Mouse (Mus musculus): ENCODE results near the gene Olfr781. TPM values are rescaled to one million over a fixed set of nuclear protein-coding genes. Genes with fewer than 3 reads are reported as not detected.
"Not testable (repeated sequence)": the region's sequence is repeated elsewhere in the genome, so short reads cannot be mapped to it uniquely, and the experiment has no call there.

Olfr781 gene
- total RNA-seq (2014; fragmentation: Nextera tagmentation) (not detected in 2 replicates), total RNA-seq (2017) (not detected in 2 replicates), polyA plus RNA-seq (2012) (not detected in 2 replicates)

- no peak for TF ChIP-seq GATA1 (IDR thresholded peaks at IDR 0.05; ENCODE audit: borderline replicate concordance, low read length)
- no peak for TF ChIP-seq CTCF (IDR thresholded peaks at IDR 0.05; ENCODE audit: low read depth, low read length)
- no peak for TF ChIP-seq TAL1 (conservative IDR thresholded peaks at IDR 0.05; ENCODE audit: low read depth, low read length)
- no peak for TF ChIP-seq POLR2AphosphoS5 (IDR thresholded peaks at IDR 0.05; ENCODE audit: insufficient replicate concordance, low read depth, low read length)
- TF ChIP-seq GATA2 (IDR thresholded peaks at IDR 0.05; ENCODE audit: borderline replicate concordance, low read depth, low read length) = no peak
- DNase-seq (ENCODE audit: low spot score) = no peak
- no peak for ATAC-seq (ENCODE audit: extremely low read depth, insufficient number of reproducible peaks, low FRiP score, poor library complexity, severe bottlenecking)
- H3K4me3 ChIP-seq (ENCODE audit: low read depth, low read length) = no peak within 1 kb of the TSS
- no peaks in the 10 kb centered on the region for H3K9me3 ChIP-seq (replicated peaks)
- H3K4me1 ChIP-seq (ENCODE audit: insufficient read depth, low read depth, low read length) = no peaks in the 10 kb centered on the region
- no peaks in the 10 kb centered on the region for H3K36me3 ChIP-seq (replicated peaks)
- no peaks in the 10 kb centered on the region for H3K27me3 ChIP-seq (ENCODE audit: insufficient read depth, low read length)
Observed at GRCm38 (mm10) chr10:129328554-129328953, at the start of gene Olfr781. Gene Olfr781, plus strand, starts transcription at chr10:129328854.

- H3K27me3 ChIP-seq (ENCODE audit: insufficient read depth, low read length); H3K36me3 ChIP-seq (replicated peaks); H3K4me1 ChIP-seq (ENCODE audit: insufficient read depth, low read depth, low read length); ATAC-seq (ENCODE audit: extremely low read depth, insufficient number of reproducible peaks, low FRiP score, poor library complexity, severe bottlenecking); DNase-seq (ENCODE audit: low spot score); H3K4me3 ChIP-seq (ENCODE audit: low read depth, low read length); H3K9me3 ChIP-seq (replicated peaks): not testable (repeated sequence)
Observed at GRCm38 (mm10) chr10:129312973-129313372, 15.7 kb upstream of the Olfr781 start.

GRCm38 (mm10) chr10:129313521-129313920 is 15.1 kb upstream of the Olfr781 start:
- not testable (repeated sequence) for H3K36me3 ChIP-seq (replicated peaks); DNase-seq (ENCODE audit: low spot score); ATAC-seq (ENCODE audit: extremely low read depth, insufficient number of reproducible peaks, low FRiP score, poor library complexity, severe bottlenecking); H3K27me3 ChIP-seq (ENCODE audit: insufficient read depth, low read length); H3K4me1 ChIP-seq (ENCODE audit: insufficient read depth, low read depth, low read length); H3K4me3 ChIP-seq (ENCODE audit: low read depth, low read length); H3K9me3 ChIP-seq (replicated peaks)

GRCm38 (mm10) chr10:129317817-129318216 is 10.8 kb upstream of the Olfr781 start, which contains the start of gene Olfr780:
Gene Olfr780, plus strand, starts transcription at chr10:129318117.
- TF ChIP-seq GATA1 (IDR thresholded peaks at IDR 0.05; ENCODE audit: borderline replicate concordance, low read length) (no peak), GATA2 (IDR thresholded peaks at IDR 0.05; ENCODE audit: borderline replicate concordance, low read depth, low read length) (no peak), CTCF (IDR thresholded peaks at IDR 0.05; ENCODE audit: low read depth, low read length) (no peak), POLR2AphosphoS5 (IDR thresholded peaks at IDR 0.05; ENCODE audit: insufficient replicate concordance, low read depth, low read length) (no peak), TAL1 (conservative IDR thresholded peaks at IDR 0.05; ENCODE audit: low read depth, low read length) (no peak)
- no peak for ATAC-seq (ENCODE audit: extremely low read depth, insufficient number of reproducible peaks, low FRiP score, poor library complexity, severe bottlenecking)

GRCm38 (mm10) chr10:129348550-129348949 is 19.9 kb downstream of the Olfr781 start, which contains the start of gene Olfr782:
Gene Olfr782, plus strand, starts transcription at chr10:129348850.
- ATAC-seq (ENCODE audit: extremely low read depth, insufficient number of reproducible peaks, low FRiP score, poor library complexity, severe bottlenecking) = no peak
- Histone ChIP-seq H3K4me1 (ENCODE audit: insufficient read depth, low read depth, low read length) (no peaks in the 10 kb centered on the region), H3K27me3 (ENCODE audit: insufficient read depth, low read length) (no peaks in the 10 kb centered on the region), H3K4me3 (ENCODE audit: low read depth, low read length) (no peak within 1 kb of the TSS), H3K9me3 (replicated peaks) (no peaks in the 10 kb centered on the region), H3K36me3 (replicated peaks) (no peaks in the 10 kb centered on the region)
- DNase-seq (ENCODE audit: low spot score) = no peak
- no peak for TF ChIP-seq GATA1 (IDR thresholded peaks at IDR 0.05; ENCODE audit: borderline replicate concordance, low read length)
- no peak for TF ChIP-seq CTCF (IDR thresholded peaks at IDR 0.05; ENCODE audit: low read depth, low read length)
- no peak for TF ChIP-seq GATA2 (IDR thresholded peaks at IDR 0.05; ENCODE audit: borderline replicate concordance, low read depth, low read length)
- TF ChIP-seq TAL1 (conservative IDR thresholded peaks at IDR 0.05; ENCODE audit: low read depth, low read length) = no peak
- no peak for TF ChIP-seq POLR2AphosphoS5 (IDR thresholded peaks at IDR 0.05; ENCODE audit: insufficient replicate concordance, low read depth, low read length)

More at GRCm38 (mm10) chr10:129317817-129318216, 10.8 kb upstream of the Olfr781 start, which contains the start of gene Olfr780:
- H3K27me3 ChIP-seq (ENCODE audit: insufficient read depth, low read length) = no peaks in the 10 kb centered on the region
- no peaks in the 10 kb centered on the region for H3K9me3 ChIP-seq (replicated peaks)
- no peaks in the 10 kb centered on the region for H3K36me3 ChIP-seq (replicated peaks)
- no peak for DNase-seq (ENCODE audit: low spot score)
- no peaks in the 10 kb centered on the region for H3K4me1 ChIP-seq (ENCODE audit: insufficient read depth, low read depth, low read length)
- no peak within 1 kb of the TSS for H3K4me3 ChIP-seq (ENCODE audit: low read depth, low read length)

- H3K27me3 ChIP-seq (ENCODE audit: insufficient read depth, low read length); H3K36me3 ChIP-seq (replicated peaks); H3K4me3 ChIP-seq (ENCODE audit: low read depth, low read length); ATAC-seq (ENCODE audit: extremely low read depth, insufficient number of reproducible peaks, low FRiP score, poor library complexity, severe bottlenecking); DNase-seq (ENCODE audit: low spot score); H3K9me3 ChIP-seq (replicated peaks); H3K4me1 ChIP-seq (ENCODE audit: insufficient read depth, low read depth, low read length): not testable (repeated sequence)
Observed at GRCm38 (mm10) chr10:129352475-129352874, 23.8 kb downstream of the Olfr781 start.

GRCm38 (mm10) chr10:129356496-129356895 is 27.8 kb downstream of the Olfr781 start:
- not testable (repeated sequence) for ATAC-seq (ENCODE audit: extremely low read depth, insufficient number of reproducible peaks, low FRiP score, poor library complexity, severe bottlenecking); H3K27me3 ChIP-seq (ENCODE audit: insufficient read depth, low read length); H3K4me1 ChIP-seq (ENCODE audit: insufficient read depth, low read depth, low read length); H3K36me3 ChIP-seq (replicated peaks); DNase-seq (ENCODE audit: low spot score); H3K9me3 ChIP-seq (replicated peaks); H3K4me3 ChIP-seq (ENCODE audit: low read depth, low read length)

All from G1E (cell line).